Mouse (Mus musculus): Measurements from ENCODE around the gene Eya2. TPM values are rescaled to one million over a fixed set of nuclear protein-coding genes. Genes with fewer than 3 reads are reported as not detected.
"Not testable (repeated sequence)": the region's sequence is repeated elsewhere in the genome, so short reads cannot be mapped to it uniquely, and the experiment has no call there.

The Eya2 gene
- polyA plus RNA-seq, 1 experiment from 2014 or later = 3.2 TPM

DNA sequence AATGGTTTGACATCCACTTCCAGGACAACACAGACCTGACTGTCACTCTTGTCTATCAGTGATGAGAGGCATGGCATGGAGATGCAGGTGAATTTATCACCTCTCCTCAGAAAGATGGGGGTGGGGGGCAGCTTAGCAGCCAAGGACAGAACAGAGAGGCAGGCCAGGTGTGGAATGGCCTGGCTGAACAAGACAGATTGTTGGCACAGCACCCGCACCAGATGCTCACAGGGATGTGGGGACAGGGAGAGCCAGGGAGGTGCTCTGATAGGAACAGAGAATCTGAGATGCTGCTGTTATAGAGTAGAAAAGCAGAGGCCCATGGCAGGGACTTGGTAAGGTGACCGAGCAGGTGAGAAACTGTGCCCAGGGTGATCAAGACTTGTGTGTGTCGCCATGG is 194.8 kb downstream of the Eya2 start:
- 92% methylated on average over 3 of the region's 3 CpGs for WGBS
- H3K9me3 ChIP-seq (ENCODE audit: control insufficient read depth, low read length) = no peaks in the 10 kb centered on the region
- H3K4me1 ChIP-seq (ENCODE audit: control insufficient read depth, insufficient read depth, low read length) = 0 out of 2 replicates have a peak, but pooled peaks cover 5% of the 10 kb centered on the region
- peaks cover 94% of the 10 kb centered on the region for H3K36me3 ChIP-seq (ENCODE audit: control insufficient read depth, insufficient read depth, low read length)
- ATAC-seq (ENCODE audit: low FRiP score, low TSS enrichment) (no peak), DNase-seq (no peak)
- no peak overlapping the region for H3K4me3 ChIP-seq (replicated peaks; ENCODE audit: low read depth, low read length)
- no peak overlapping the region for H3K4me2 ChIP-seq (ENCODE audit: low read length)
- no peak overlapping the region for H3K27ac ChIP-seq (replicated peaks; ENCODE audit: low read depth, low read length)
- H3K27me3 ChIP-seq (ENCODE audit: control insufficient read depth, insufficient read depth, low read length) = no peaks in the 10 kb centered on the region
- no peak overlapping the region for H3K9ac ChIP-seq (replicated peaks; ENCODE audit: low read length)

DNA sequence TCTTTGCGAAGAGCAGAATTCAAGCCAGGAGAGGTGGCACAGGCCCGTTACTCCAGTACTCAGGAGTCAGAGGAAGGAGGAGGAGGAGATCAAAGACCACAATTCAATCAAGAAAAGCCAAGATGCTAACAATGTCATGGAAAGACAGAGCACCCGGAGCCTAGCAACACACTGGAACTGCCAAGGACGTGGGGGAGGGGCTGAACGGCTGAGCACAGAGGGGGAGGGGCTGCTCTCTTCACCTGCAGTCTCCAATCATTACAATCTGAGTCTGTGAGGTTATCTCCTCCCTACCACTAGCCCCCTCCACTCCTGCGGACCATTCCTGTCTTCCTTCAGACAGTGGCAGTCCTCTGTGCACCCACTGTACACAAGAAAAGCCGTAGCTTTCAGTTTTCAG is 196.2 kb downstream of the Eya2 start:
- Histone ChIP-seq H3K4me1 (ENCODE audit: control insufficient read depth, insufficient read depth, low read length) (0 out of 2 replicates have a peak, but pooled peaks cover 5% of the 10 kb centered on the region), H3K36me3 (ENCODE audit: control insufficient read depth, insufficient read depth, low read length) (peaks cover 90% of the 10 kb centered on the region), H3K4me3 (replicated peaks; ENCODE audit: low read depth, low read length) (no peak overlapping the region), H3K9ac (replicated peaks; ENCODE audit: low read length) (no peak overlapping the region), H3K4me2 (ENCODE audit: low read length) (no peak overlapping the region), H3K27me3 (ENCODE audit: control insufficient read depth, insufficient read depth, low read length) (no peaks in the 10 kb centered on the region), H3K9me3 (ENCODE audit: control insufficient read depth, low read length) (no peaks in the 10 kb centered on the region), H3K27ac (replicated peaks; ENCODE audit: low read depth, low read length) (peak overlapping the region; percentile 3; the same call in 1 of the 2 replicates)
- 0 out of 2 replicates have a peak, but pooled peaks have one; percentile 34 for ATAC-seq (ENCODE audit: low FRiP score, low TSS enrichment)
- DNase-seq = peak; percentile 70
- WGBS = 42% methylated on average over 7 of the region's 7 CpGs

DNA sequence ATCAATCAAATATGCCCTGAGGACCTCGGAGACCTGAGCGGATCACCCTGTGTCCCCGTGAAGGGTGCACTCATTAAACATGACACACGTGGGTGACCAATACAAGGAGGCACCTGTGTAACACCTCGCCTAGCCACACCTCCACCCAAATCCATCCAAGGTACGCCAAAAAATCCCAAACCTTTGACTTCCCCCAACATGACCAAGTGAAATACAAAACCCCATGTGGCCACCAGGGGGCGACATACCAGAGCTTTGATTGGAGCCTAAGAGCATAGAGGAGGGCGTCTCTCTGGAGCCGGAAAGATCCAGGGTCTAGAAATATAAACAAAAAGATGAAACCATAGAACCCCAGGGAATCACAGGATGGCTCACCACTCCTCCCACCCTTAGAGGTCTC is 196.8 kb downstream of the Eya2 start:
- Histone ChIP-seq H3K4me2 (ENCODE audit: low read length) (no peak overlapping the region), H3K4me3 (replicated peaks; ENCODE audit: low read depth, low read length) (no peak overlapping the region), H3K27ac (replicated peaks; ENCODE audit: low read depth, low read length) (peak overlapping the region; percentile 3; the same call in 1 of the 2 replicates), H3K9me3 (ENCODE audit: control insufficient read depth, low read length) (no peaks in the 10 kb centered on the region), H3K36me3 (ENCODE audit: control insufficient read depth, insufficient read depth, low read length) (peaks cover 91% of the 10 kb centered on the region), H3K4me1 (ENCODE audit: control insufficient read depth, insufficient read depth, low read length) (0 out of 2 replicates have a peak, but pooled peaks cover 5% of the 10 kb centered on the region), H3K9ac (replicated peaks; ENCODE audit: low read length) (no peak overlapping the region), H3K27me3 (ENCODE audit: control insufficient read depth, insufficient read depth, low read length) (no peaks in the 10 kb centered on the region)
- WGBS = 73% methylated on average over 9 of the region's 9 CpGs
- ATAC-seq (ENCODE audit: low FRiP score, low TSS enrichment) = peak; percentile 37; the same call in 1 of the 2 replicates
- peak; percentile 76 for DNase-seq

DNA sequence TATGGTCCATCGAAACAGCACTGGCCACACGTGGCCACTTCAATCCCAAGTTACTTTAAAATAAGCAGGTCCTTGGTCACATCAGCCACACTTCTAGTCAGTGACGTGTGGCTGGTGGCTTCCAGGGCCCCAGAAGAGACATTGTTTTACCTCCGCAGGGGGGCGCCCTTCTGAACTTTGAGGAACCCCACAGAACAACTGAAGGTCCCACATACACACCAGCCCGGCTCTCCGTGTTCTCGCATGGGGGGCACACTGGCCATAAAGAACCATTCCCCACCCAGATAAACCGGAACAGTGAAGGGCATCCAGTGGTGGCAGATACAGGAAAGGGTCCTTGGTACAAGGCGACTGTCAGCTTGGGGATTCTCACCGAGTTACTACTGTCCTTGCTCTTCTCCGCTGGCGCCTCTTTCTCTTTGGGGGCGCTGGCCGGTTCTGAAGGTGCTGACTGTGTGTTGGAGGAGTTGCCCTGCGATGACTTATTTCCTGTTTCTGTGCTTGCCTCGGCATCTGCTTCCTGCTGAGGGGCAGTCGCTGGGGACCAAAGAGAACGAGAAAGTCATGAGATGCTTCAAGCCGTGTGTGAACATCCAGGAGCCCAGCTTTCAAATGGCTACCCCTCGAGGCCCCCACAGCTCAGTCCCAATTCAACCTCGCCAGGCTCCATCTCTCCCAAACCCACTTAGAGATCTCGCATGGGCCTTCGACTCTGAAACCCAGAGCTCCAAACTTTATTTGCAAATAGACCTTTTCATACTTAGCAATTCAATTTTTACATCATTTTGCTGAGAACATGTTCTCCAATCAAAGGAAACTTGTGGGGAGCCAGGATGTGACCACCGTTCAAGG is 197.8 kb downstream of the Eya2 start:
- H3K36me3 ChIP-seq (ENCODE audit: control insufficient read depth, insufficient read depth, low read length) = peaks cover 90% of the 10 kb centered on the region

DNA sequence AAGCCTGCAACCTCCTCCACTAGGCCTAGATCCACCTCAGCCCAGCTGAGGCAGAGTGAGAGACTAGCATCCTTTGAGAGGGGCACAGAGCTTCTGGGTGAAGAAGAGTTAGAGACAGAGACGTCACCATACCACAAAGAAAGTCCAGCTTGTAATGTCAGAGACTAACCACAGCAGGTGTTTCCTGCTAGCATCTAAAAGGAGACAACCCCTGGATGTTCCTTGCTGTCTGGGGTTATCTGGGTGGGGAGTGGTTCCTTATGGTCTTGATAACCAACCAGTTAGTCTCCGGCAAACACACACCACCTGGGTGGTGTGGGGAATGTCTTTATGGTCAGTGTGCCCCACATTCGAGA is 198.4 kb downstream of the Eya2 start:
- no peak overlapping the region for H3K4me2 ChIP-seq (ENCODE audit: low read length)
- H3K9me3 ChIP-seq (ENCODE audit: control insufficient read depth, low read length) = no peaks in the 10 kb centered on the region
- H3K27me3 ChIP-seq (ENCODE audit: control insufficient read depth, insufficient read depth, low read length) = no peaks in the 10 kb centered on the region
- H3K36me3 ChIP-seq (ENCODE audit: control insufficient read depth, insufficient read depth, low read length) = peaks cover 92% of the 10 kb centered on the region
- WGBS = 86% methylated on average over 3 of the region's 3 CpGs
- DNase-seq = no peak
- H3K4me1 ChIP-seq (ENCODE audit: control insufficient read depth, insufficient read depth, low read length) = 0 out of 2 replicates have a peak, but pooled peaks cover 5% of the 10 kb centered on the region
- H3K4me3 ChIP-seq (replicated peaks; ENCODE audit: low read depth, low read length) = no peak overlapping the region
- no peak overlapping the region for H3K9ac ChIP-seq (replicated peaks; ENCODE audit: low read length)
- ATAC-seq (ENCODE audit: low FRiP score, low TSS enrichment) = no peak
- H3K27ac ChIP-seq (replicated peaks; ENCODE audit: low read depth, low read length) = no peak overlapping the region

More for the DNA sequence above, 197.8 kb downstream of the Eya2 start:
- Histone ChIP-seq H3K27ac (replicated peaks; ENCODE audit: low read depth, low read length) (no peak overlapping the region; the same call in 1 of the 2 replicates), H3K9ac (replicated peaks; ENCODE audit: low read length) (no peak overlapping the region), H3K27me3 (ENCODE audit: control insufficient read depth, insufficient read depth, low read length) (no peaks in the 10 kb centered on the region), H3K9me3 (ENCODE audit: control insufficient read depth, low read length) (no peaks in the 10 kb centered on the region), H3K4me2 (ENCODE audit: low read length) (no peak overlapping the region), H3K4me3 (replicated peaks; ENCODE audit: low read depth, low read length) (no peak overlapping the region), H3K4me1 (ENCODE audit: control insufficient read depth, insufficient read depth, low read length) (0 out of 2 replicates have a peak, but pooled peaks cover 5% of the 10 kb centered on the region)
- ATAC-seq (ENCODE audit: low FRiP score, low TSS enrichment) (no peak), DNase-seq (no peak)
- WGBS = 90% methylated on average over 25 of the region's 25 CpGs

DNA sequence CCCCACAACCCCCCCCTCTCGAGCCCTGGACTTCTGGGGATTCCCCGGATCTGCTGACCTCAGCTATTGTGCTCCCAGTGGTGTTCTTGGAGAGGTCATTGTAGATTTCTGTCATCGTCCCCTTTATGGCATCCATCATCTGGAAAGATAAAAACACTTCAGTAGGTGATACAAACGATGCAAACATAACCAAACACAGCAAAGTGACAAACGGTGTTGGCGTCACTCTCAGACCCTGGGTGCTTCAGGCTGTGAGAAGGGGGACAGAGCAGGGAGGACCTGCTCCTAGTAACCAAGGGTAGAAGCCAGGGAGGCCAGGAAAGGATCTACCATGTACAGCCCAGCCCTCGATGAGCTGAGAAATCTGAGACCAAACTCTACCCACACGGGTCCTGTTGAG is 203.0 kb downstream of the Eya2 start:
- H3K4me1 ChIP-seq (ENCODE audit: control insufficient read depth, insufficient read depth, low read length) = no peaks in the 10 kb centered on the region
- H3K9me3 ChIP-seq (ENCODE audit: control insufficient read depth, low read length) = no peaks in the 10 kb centered on the region
- H3K9ac ChIP-seq (replicated peaks; ENCODE audit: low read length) = no peak overlapping the region
- H3K36me3 ChIP-seq (ENCODE audit: control insufficient read depth, insufficient read depth, low read length) = peaks cover 80% of the 10 kb centered on the region
- ATAC-seq (ENCODE audit: low FRiP score, low TSS enrichment) (no peak), DNase-seq (no peak)
- H3K27me3 ChIP-seq (ENCODE audit: control insufficient read depth, insufficient read depth, low read length) = no peaks in the 10 kb centered on the region
- no peak overlapping the region for H3K4me3 ChIP-seq (replicated peaks; ENCODE audit: low read depth, low read length)
- 61% methylated on average over 8 of the region's 8 CpGs for WGBS
- no peak overlapping the region for H3K27ac ChIP-seq (replicated peaks; ENCODE audit: low read depth, low read length)
- H3K4me2 ChIP-seq (ENCODE audit: low read length) = no peak overlapping the region

DNA sequence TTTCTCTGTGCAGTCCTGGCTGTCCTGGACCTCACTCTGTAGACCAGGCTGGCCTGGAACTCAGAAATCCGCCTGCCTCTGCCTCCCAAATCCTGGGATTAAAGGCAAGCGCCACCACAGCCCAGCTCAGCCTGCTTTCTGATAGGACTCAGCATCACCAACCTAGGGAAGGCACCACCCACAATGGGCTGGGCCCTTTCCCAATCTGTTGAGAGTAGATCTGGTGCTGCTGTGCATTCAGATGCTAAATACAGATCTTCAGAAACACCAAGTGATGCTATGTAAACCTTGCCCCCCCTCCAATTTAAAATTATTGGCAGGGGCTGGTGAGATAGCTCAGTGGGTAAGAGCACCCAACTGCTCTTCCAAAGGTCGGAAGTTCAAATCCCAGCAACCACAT is 205.3 kb downstream of the Eya2 start:
- not testable (repeated sequence) for H3K9ac ChIP-seq (replicated peaks; ENCODE audit: low read length); ATAC-seq (ENCODE audit: low FRiP score, low TSS enrichment)
- WGBS = 95% methylated on average over 3 of the region's 3 CpGs

DNA sequence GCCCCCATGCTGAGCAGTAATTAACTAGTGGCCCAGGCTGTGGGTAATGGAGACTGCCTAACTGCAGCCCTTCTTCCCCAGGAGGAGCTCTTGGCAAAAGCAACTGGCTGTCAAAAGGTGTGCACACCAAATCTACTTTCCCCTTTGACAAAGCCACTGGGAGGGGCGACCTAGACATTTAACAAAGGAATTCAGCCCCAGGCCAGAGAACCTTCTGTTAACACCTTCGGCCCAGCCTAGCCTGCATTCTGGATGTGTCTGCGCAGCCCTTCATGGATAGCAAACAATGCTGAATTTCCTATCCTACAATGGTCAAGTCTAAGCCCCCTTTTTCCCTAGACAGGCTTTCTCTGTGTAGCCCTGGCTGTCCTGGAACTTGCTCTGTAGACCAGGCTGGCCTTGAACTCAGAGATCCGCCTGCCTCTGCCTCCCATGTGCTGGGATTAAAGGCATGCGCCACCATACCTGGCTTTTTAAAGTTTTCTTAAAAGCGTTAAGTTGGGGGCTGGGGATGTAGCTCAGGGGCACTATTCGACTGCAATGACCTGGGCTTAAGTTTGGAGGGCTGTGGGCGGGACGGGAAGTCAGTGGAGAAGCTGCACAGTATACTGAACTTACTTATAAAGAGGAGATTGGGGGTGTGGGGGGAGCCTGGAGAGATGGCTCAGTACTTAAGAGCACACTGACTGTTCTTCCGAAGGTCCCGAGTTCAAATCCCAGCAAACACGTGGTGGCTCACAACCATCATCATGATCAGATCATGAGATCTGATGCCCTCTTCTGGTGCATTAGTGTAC is 213.5 kb downstream of the Eya2 start:
- 97% methylated on average over 12 of the region's 12 CpGs for WGBS
- Histone ChIP-seq H3K27me3 (ENCODE audit: control insufficient read depth, insufficient read depth, low read length) (no peaks in the 10 kb centered on the region), H3K4me3 (replicated peaks; ENCODE audit: low read depth, low read length) (no peak overlapping the region), H3K9me3 (ENCODE audit: control insufficient read depth, low read length) (no peaks in the 10 kb centered on the region), H3K36me3 (ENCODE audit: control insufficient read depth, insufficient read depth, low read length) (peaks cover 88% of the 10 kb centered on the region), H3K27ac (replicated peaks; ENCODE audit: low read depth, low read length) (no peak overlapping the region), H3K9ac (replicated peaks; ENCODE audit: low read length) (no peak overlapping the region), H3K4me2 (ENCODE audit: low read length) (no peak overlapping the region), H3K4me1 (ENCODE audit: control insufficient read depth, insufficient read depth, low read length) (no peaks in the 10 kb centered on the region)
- DNase-seq (no peak), ATAC-seq (ENCODE audit: low FRiP score, low TSS enrichment) (no peak)

More for the DNA sequence above, 205.3 kb downstream of the Eya2 start:
- not testable (repeated sequence) for H3K9me3 ChIP-seq (ENCODE audit: control insufficient read depth, low read length); H3K4me1 ChIP-seq (ENCODE audit: control insufficient read depth, insufficient read depth, low read length); DNase-seq; H3K27ac ChIP-seq (replicated peaks; ENCODE audit: low read depth, low read length); H3K27me3 ChIP-seq (ENCODE audit: control insufficient read depth, insufficient read depth, low read length); H3K4me2 ChIP-seq (ENCODE audit: low read length); H3K4me3 ChIP-seq (replicated peaks; ENCODE audit: low read depth, low read length)
- H3K36me3 ChIP-seq (ENCODE audit: control insufficient read depth, insufficient read depth, low read length) = peaks cover 71% of the 10 kb centered on the region

Measured in midbrain, embryonic 14.5 days (tissue).